Mouse (Mus musculus): ENCODE results near the gene Ptprd. TPM values are rescaled to one million over a fixed set of nuclear protein-coding genes. Genes with fewer than 3 reads are reported as not detected.

The Ptprd gene
- polyA plus RNA-seq, 1 experiment: 118 TPM

DNA sequence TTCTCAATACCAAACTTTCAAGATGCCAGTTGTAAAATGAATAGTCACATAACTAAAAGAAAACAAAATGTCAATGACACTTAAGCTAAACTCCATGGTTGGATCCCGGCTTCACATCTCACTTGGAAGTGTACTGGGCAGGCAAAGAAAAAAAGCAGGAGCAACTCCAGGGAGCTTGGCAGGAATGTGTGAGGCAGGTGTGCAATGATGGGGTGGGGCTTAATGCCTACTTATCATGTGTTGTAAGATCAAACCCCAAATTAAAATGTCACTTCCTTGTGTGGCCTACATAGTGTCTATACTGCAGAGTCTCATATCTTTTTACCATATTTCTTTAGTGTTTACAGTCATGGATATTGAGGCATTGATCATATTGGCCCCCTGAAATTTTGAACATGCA lies 1873.8 kb downstream of the Ptprd start:
- no peak for DNase-seq (ENCODE audit: low read depth)
- TF ChIP-seq POLR2A (IDR thresholded peaks at IDR 0.05; ENCODE audit: borderline replicate concordance, extremely low read depth, insufficient read depth, insufficient read length, poor library complexity, severe bottlenecking) (no peak), CTCF (IDR thresholded peaks at IDR 0.05; ENCODE audit: borderline replicate concordance, extremely low read depth, insufficient read depth, insufficient read length) (no peak)

GRCm38 (mm10) chr4:76327346-76327745 lies 1884.4 kb downstream of the Ptprd start:
- peak; percentile 86 for DNase-seq (ENCODE audit: low read depth)
- TF ChIP-seq POLR2A (IDR thresholded peaks at IDR 0.05; ENCODE audit: borderline replicate concordance, extremely low read depth, insufficient read depth, insufficient read length, poor library complexity, severe bottlenecking) (no peak), CTCF (IDR thresholded peaks at IDR 0.05; ENCODE audit: borderline replicate concordance, extremely low read depth, insufficient read depth, insufficient read length) (no peak)

- no peak for TF ChIP-seq POLR2A (IDR thresholded peaks at IDR 0.05; ENCODE audit: borderline replicate concordance, extremely low read depth, insufficient read depth, insufficient read length, poor library complexity, severe bottlenecking)
- no peak for TF ChIP-seq CTCF (IDR thresholded peaks at IDR 0.05; ENCODE audit: borderline replicate concordance, extremely low read depth, insufficient read depth, insufficient read length)
- no peak for DNase-seq (ENCODE audit: low read depth)
Observed at GRCm38 (mm10) chr4:76325646-76326045, 1886.1 kb downstream of the Ptprd start.

- DNase-seq (ENCODE audit: low read depth): peak; percentile 81
- TF ChIP-seq CTCF (IDR thresholded peaks at IDR 0.05; ENCODE audit: borderline replicate concordance, extremely low read depth, insufficient read depth, insufficient read length) (no peak), POLR2A (IDR thresholded peaks at IDR 0.05; ENCODE audit: borderline replicate concordance, extremely low read depth, insufficient read depth, insufficient read length, poor library complexity, severe bottlenecking) (no peak)
Observed at GRCm38 (mm10) chr4:76324928-76325327, 1886.8 kb downstream of the Ptprd start.

DNA sequence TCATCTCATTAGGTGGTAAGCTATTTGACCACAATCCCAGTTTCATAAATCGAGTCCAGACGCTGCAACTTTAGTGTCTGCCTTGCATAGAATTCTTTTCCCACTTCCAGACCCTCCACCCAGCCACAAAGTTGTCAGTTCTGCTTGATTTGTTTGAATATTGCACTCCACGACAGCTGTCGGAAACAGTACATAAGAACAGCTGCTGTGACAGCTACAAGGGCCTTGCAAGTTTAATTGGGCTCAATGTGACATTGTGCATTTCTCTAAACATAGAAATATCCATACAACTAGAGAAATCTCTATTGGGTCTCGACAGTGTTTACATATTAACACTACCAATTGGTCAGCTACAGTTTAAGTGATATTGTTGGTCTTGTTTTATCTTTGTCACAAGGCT lies 1887.3 kb downstream of the Ptprd start:
- DNase-seq (ENCODE audit: low read depth): peak; percentile 86
- TF ChIP-seq POLR2A (IDR thresholded peaks at IDR 0.05; ENCODE audit: borderline replicate concordance, extremely low read depth, insufficient read depth, insufficient read length, poor library complexity, severe bottlenecking) (no peak), CTCF (IDR thresholded peaks at IDR 0.05; ENCODE audit: borderline replicate concordance, extremely low read depth, insufficient read depth, insufficient read length) (no peak)

DNA sequence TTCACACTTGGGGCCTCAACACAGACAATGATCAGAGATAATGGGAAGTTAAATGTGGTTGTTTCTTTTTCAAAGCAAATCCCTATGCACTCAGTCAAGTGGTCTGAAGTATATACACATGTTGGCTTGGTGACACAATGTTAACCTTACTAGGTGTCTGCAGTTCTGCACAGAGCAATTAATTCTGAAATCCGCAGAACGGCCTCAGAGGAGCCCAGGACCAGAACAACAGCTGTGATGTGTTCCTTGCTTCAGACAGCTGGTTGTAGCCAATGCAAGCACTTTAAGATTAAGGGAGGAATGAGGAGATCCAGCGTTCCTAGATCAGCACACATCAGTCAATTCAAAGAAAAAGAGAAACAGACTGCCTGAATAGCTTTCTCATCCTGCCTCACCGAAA lies 1891.9 kb downstream of the Ptprd start:
- TF ChIP-seq CTCF (IDR thresholded peaks at IDR 0.05; ENCODE audit: borderline replicate concordance, extremely low read depth, insufficient read depth, insufficient read length): no peak
- no peak for TF ChIP-seq POLR2A (IDR thresholded peaks at IDR 0.05; ENCODE audit: borderline replicate concordance, extremely low read depth, insufficient read depth, insufficient read length, poor library complexity, severe bottlenecking)

DNA sequence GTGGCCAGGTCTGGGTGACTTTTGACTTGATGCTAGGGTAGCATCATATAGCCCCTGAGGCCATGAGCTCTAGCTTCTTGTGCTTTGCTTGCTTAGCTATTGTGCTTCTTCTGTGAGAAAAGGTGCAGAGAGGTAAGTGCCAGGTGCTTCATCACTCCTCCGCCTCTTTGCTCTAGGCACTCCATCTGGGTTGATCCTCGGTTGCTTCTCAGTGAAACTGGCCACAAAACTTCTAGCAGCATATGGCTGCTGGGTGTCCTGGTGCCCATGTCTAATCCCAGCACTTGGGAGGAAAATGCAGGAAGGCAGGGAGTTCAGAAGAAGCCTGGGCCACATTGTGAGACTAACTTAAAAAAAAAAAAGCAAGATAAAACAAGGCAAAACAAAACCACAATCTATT lies 1895.8 kb downstream of the Ptprd start:
- no peak for DNase-seq (ENCODE audit: low read depth)
- TF ChIP-seq CTCF (IDR thresholded peaks at IDR 0.05; ENCODE audit: borderline replicate concordance, extremely low read depth, insufficient read depth, insufficient read length) (no peak), POLR2A (IDR thresholded peaks at IDR 0.05; ENCODE audit: borderline replicate concordance, extremely low read depth, insufficient read depth, insufficient read length, poor library complexity, severe bottlenecking) (no peak)

More for the DNA sequence above, 1891.9 kb downstream of the Ptprd start:
- DNase-seq (ENCODE audit: low read depth): no peak

GRCm38 (mm10) chr4:76313749-76314148 lies 1898.0 kb downstream of the Ptprd start:
- TF ChIP-seq CTCF (IDR thresholded peaks at IDR 0.05; ENCODE audit: borderline replicate concordance, extremely low read depth, insufficient read depth, insufficient read length) (no peak), POLR2A (IDR thresholded peaks at IDR 0.05; ENCODE audit: borderline replicate concordance, extremely low read depth, insufficient read depth, insufficient read length, poor library complexity, severe bottlenecking) (no peak)
- DNase-seq (ENCODE audit: low read depth): peak; percentile 37

- TF ChIP-seq CTCF (IDR thresholded peaks at IDR 0.05; ENCODE audit: borderline replicate concordance, extremely low read depth, insufficient read depth, insufficient read length): no peak
- no peak for TF ChIP-seq POLR2A (IDR thresholded peaks at IDR 0.05; ENCODE audit: borderline replicate concordance, extremely low read depth, insufficient read depth, insufficient read length, poor library complexity, severe bottlenecking)
- no peak for DNase-seq (ENCODE audit: low read depth)
Observed at GRCm38 (mm10) chr4:76312593-76312992, 1899.2 kb downstream of the Ptprd start.

DNA sequence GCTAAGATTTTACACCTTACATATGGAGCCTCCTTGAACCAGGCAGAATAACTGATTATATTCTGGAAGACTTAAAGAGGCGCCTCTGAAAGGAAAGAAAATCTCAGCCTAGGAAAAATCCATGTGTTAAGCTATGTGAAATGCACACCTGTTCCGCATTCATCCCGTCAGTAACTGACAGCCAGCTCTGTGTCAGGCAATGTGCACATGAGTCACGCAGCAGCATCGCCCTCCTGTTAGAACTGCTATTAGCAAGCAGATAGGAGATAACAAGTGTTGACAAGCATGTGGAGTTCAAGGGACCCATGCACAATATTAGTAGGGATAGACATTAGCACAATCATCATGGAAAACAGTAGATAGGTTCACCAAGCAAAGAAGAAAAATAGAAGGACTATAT lies 1905.8 kb downstream of the Ptprd start:
- TF ChIP-seq CTCF (IDR thresholded peaks at IDR 0.05; ENCODE audit: borderline replicate concordance, extremely low read depth, insufficient read depth, insufficient read length) (no peak), POLR2A (IDR thresholded peaks at IDR 0.05; ENCODE audit: borderline replicate concordance, extremely low read depth, insufficient read depth, insufficient read length, poor library complexity, severe bottlenecking) (no peak)
- peak; percentile 16 for DNase-seq (ENCODE audit: low read depth)

DNA sequence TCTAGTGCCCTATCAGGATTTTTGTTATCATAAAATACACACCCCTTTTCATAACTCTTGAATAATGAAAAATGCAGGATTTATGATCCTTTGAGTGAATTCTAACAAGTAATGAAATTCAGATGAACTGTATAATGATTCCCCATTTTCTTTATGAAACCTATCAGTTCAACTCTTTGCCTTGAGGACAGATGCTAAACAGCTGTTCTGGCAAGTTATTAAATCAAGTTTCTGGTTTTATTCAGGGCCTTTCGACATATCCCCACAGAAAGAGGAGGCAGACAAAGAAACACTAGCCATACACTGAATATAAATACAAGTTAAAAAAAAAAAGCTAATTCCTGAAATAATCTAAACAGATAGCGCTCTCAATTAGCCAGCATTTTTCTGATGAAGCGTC lies 1914.4 kb downstream of the Ptprd start:
- DNase-seq (ENCODE audit: low read depth): no peak
- TF ChIP-seq POLR2A (IDR thresholded peaks at IDR 0.05; ENCODE audit: borderline replicate concordance, extremely low read depth, insufficient read depth, insufficient read length, poor library complexity, severe bottlenecking) (no peak), CTCF (IDR thresholded peaks at IDR 0.05; ENCODE audit: borderline replicate concordance, extremely low read depth, insufficient read depth, insufficient read length) (no peak)

DNA sequence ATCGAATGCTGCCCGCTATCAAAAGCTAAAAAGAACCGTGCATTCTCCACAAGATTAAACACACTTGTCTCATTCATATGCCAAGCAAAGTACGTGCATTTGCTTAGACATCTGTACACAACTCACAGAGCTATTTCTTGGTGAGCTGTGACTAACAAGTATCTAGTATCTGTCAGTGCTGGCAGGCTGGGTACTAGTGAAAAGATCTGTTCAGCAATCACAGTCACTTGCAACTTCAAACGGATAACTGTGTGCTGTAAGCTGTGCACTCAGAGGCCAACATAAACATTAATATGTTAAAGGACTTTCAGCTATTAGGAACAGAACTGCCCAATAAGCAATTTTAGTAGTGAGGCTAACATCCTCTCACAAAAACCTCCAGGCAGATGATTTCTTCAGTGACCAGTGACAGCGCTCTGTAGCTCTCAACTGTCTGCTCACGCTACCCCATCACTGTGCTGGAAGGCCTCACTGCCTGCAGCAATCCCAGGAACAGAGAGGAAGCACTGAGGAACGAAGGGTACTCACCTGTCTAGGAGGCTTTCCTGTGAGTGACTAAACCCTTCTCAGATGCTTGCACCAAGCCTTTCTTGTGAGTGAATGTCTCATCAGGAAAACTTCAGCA lies 1918.9 kb downstream of the Ptprd start:
- TF ChIP-seq CTCF (IDR thresholded peaks at IDR 0.05; ENCODE audit: borderline replicate concordance, extremely low read depth, insufficient read depth, insufficient read length): no peak
- TF ChIP-seq POLR2A (IDR thresholded peaks at IDR 0.05; ENCODE audit: borderline replicate concordance, extremely low read depth, insufficient read depth, insufficient read length, poor library complexity, severe bottlenecking): no peak
- DNase-seq (ENCODE audit: low read depth): peak; percentile 23
